Mouse (Mus musculus): ENCODE data around the gene Smc5.

Smc5 gene

DNA sequence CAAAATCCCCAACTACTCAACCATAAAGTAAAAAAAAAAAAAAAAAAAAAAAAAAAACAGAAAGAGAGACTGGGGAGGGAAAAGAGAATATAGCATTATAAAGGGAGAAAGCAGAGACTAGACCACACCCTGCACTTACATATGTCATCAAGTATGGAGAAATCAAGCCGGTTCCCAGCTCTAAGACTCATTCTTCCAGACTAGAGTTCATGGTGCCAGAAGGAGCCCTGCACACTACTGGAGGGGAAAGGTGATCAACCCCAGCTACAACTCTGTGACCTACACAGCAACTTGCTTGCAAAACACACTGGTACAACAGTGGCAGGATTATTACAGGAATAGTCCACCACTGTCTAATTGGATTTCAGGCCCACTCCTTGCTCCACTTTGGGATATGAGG is 84.0 kb downstream of the Smc5 start:
- no peak for DNase-seq (ENCODE audit: extremely low spot score)

DNA sequence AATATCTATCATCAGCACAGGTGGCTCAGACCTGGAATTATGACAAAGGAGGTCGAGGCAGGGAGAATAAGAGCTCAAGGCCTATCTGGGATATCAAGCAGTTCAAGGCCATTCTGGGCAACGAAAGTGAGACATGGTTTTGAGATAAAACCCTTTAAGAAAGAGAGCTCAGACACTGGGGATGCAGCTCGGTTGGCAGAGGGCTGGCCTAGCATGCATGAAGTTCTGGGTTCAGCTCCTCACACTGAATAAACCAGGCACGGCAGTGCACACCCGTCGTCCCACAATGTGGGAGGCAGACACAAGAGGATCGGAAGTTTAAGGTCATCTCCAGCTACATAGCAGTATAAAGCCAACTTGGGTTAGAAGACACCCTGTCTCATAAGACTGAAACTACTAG is 84.7 kb downstream of the Smc5 start:
- DNase-seq (ENCODE audit: extremely low spot score) = no peak

DNA sequence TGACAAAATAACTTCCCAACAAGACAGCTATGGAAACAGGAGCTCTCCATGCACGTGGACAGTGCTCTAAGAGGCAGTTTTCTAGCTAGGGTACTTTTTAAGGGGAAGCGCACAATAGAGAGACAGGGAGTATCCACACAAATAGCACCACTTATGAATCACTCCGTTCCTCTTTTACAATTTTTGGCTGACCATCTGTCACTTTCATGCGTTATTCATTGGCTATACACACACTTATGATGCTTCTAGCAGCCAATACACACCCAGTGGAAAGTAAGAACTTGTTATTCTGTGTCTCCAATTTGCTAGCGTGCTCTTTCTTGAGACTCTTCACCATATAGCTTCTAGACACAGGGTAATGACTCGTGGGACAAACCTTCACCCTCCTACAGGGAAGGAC is 86.0 kb downstream of the Smc5 start:
- DNase-seq (ENCODE audit: extremely low spot score) = no peak

DNA sequence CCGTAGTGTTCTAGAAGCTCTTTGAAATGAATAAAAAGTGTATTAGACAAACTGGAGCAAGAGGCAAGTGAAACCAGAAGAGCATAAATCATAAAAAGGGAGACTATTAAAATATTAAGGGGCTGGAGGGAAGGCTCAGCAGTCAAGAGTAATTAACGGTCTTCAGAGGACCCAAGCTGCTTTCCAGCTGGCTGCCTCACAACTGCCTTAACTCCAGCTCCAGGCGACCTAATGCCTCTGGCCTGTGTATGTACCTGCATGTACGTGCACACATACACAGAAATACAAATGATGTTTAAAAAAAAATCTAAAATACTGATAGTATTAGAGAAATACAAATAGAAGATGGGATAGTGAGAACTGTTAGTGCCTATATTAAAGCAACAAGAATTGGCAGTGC is 89.6 kb downstream of the Smc5 start:
- DNase-seq (ENCODE audit: extremely low spot score) = no peak

DNA sequence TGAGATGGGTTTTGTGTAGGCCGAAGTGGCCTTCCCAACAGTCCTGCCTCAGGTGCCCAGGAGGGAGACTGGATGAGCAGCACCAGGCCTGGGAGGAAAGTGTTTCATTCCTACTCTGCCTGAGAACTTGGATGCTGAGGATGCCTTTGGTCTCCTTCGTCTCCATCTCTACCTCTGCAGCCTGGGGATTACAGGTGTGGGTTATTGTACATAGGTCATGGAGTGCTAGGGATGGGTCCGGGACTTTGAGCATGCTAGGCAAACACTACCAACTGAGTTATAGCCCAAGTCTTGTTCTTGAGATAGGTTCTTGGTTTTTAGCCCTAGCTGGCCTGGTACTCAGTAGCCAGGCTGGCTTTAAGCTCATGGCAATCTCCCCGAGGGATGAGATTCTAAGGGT is 90.2 kb downstream of the Smc5 start:
- DNase-seq (ENCODE audit: extremely low spot score) = no peak

DNA sequence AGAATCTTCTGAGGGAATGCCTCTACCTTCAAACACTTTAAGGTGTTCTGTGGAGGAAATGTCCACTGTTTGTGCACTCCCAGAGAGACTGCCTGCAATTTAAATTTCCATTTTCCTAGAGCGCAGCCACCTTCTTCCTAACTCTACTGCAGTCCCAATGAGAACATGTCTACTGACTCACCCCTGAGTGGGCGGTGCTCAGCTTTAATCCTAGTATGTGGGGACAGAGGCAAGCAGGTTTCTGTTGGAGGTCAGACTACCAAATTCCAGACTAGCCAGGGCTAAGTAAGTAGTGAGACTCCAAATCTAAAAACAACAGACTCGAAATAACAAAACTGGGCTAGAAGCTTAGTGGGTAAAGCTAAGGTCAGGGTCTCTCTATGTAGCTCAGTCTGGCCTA is 95.2 kb downstream of the Smc5 start:
- DNase-seq (ENCODE audit: extremely low spot score) = no peak

DNA sequence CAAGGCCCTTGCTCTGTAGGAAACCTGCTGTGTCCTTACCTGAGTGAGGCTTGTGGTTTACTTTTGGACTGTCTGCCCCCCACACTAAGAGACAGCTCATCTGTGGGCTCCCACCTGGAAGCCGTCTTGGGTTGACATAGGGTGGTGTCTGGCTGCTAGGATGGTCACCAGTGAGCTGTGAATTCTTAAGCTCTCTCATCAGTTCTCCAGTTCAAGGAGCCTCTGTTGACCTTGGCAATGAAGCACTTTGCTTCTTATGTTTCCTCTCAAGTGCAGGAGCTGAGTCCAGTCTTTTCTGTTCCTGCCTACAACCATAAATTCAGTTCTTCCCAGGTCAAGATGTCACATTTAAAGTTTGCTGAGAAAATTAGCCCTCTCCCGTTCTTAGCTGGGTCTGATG is 98.2 kb downstream of the Smc5 start:
- no peak for DNase-seq (ENCODE audit: extremely low spot score)

DNA sequence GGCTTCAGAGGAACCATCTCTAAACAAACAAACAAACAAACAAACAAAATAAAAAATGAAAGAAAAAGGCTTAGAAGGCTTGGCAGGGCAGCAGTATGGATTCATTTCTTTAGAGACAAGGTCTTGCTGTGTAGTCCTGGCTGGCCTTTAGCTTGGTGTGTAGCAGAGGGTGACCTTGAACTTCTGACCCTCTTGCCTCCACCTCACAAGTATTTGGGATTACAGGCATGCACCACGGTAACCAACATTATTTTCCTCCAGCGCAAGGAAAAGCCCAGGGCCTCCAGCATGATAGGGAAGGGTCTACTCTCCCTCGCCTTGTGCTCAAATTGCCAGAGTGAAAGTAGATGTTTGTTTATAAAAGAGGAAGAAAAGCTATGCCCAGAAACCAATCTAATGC is 98.6 kb downstream of the Smc5 start:
- no peak for DNase-seq (ENCODE audit: extremely low spot score)

DNA sequence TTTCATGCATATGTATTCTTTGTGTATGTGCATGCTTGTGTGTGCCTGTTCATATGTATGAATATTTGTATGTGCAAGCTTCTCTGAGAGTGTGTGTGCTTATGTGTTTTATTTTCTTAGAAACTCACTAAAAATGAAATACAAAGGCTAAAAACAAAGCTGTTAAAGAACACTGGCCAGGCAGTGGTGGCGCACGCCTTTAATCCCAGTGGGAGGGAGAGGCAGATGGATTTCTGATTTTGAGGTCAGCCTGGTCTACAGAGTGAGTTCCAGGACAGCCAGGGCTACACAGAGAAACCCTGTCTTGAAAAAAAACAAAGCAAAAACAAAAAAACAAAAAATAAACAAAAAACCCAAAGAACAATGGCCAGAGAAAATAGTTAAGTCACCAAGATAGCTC is 102.6 kb downstream of the Smc5 start:
- DNase-seq (ENCODE audit: extremely low spot score) = no peak

DNA sequence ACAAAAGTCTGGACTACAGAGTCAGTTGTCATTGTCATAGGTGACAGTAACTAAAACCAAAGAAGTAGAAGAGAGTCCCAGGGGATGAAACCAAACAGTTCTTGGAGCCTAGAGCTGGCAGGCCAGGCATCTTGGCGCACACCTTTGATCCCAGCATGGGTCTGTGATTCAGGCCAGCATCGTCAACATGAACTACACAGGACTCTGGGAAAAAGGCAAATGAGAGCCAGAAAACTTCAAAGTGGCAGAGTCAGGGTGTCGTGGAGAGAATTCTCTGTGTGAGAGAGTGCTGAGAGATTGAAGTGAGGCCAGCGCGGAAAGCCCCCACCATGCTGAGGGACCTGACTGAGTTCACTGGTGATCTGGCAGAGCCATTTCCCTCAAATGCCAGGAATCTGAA is 103.2 kb downstream of the Smc5 start:
- DNase-seq (ENCODE audit: extremely low spot score) = no peak

DNA sequence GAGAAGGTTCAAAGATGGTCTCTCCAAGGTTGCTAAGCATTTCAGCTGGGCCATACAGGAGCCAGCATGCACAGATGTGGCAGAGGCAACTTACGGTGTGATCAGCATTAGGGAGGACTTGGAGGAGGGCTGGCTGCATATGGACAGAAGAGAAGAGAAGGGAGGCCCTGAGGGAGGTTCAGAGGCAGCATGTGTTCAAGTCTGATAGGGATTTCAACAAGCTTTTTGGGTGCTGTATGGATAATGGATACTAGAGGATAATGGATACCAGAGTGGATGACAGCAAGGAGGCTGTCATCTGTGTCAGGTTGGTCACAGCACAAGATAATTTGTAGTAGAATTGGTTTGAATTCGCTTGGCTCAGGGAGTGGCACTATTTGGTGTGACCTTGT is 104.0 kb downstream of the Smc5 start:
- DNase-seq (ENCODE audit: extremely low spot score) = no peak

DNA sequence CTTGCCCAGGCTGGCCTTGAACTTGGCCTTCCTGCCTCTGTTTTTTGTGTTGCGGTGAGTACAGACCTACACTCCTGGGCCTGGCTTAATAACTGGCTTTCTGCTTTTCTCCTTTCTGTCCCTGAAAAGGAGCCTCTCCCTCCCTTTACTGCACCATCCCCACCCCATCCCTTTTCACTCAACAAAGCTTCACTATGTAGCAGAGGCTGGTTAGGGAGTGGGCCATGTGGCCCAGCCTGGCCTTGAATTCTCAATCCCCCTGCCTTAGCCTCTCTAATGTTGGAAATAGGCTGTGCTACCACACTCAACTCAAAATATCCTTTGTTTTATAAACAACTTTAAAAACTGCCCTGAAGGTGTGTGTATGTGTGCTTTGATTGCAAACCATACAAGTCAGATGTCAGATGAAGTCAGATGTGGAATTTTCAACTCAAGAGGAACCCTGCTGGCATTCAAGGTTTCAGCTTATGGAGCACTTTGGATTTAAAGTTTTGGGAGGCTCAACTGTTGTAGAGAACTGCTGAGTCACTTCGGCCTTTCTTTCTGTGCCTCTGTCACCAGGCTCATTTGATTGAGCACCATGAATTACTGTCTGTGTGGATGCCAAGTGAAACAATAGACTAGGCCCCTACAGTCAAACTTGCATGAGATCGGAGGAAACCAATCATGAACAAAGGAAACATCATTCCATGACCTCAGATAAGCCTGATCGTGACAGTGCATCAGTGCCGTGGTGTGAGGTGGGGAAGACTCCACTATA is 104.6 kb downstream of the Smc5 start:
- no peak for DNase-seq (ENCODE audit: extremely low spot score)

DNA sequence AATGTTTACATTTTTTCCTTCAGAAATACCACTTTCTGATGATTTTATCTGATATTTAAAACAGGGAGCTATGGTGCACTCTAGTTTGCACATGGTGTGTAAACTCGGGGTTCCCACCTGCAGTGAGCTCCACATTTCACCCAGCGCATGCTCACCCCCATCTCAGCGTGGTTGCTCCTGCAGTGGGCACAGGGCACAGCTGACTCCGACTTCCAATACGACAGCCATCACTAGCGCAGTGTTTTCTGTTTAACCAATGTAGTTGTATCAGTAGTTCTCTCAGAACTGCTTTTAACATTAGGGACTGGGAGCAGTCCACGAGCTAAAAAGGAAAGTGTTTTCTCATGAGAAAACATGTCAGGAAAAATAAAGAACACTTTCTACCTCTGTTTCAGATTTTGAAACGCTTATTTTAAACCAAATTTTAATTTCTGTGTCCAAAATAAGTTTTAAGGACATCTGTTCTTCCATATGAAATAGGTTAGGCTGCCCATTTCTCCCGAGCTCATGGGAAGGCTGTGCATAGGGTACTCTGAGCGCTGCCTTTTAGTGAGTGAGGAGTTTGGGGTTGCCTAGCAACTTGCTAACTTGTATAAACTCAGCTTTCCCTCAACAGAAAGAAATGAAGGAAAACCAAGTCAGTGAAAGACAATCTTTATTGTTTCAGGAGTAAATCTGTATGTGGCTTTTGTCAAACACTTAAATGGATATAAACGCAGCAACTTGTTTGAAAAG is 107.0 kb downstream of the Smc5 start:
- no peak for DNase-seq (ENCODE audit: extremely low spot score)

DNA sequence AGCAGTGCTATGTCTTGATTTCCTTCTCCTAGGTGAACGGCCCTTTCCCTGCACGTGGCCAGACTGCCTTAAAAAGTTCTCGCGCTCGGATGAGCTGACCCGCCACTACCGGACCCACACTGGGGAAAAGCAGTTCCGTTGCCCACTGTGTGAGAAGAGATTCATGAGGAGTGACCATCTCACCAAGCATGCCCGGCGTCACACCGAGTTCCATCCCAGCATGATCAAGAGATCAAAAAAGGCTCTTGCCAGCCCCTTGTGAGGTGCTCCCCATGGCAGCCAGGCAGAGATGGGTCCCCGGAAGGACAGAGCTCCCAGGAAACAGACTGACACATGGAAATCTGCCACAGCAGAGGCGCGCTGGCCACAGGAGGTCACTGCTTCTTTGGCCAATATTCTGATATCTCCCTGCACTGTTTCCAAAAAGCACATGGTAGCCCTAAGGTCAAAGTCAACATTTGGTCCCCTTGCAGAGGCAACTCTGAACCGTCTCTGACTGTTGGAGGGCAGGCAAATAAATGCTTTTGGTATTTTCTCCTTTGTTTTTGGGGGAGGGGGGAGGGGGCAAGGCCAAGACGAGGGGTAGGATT is 109.0 kb downstream of the Smc5 start:
- DNase-seq (ENCODE audit: extremely low spot score) = no peak

DNA sequence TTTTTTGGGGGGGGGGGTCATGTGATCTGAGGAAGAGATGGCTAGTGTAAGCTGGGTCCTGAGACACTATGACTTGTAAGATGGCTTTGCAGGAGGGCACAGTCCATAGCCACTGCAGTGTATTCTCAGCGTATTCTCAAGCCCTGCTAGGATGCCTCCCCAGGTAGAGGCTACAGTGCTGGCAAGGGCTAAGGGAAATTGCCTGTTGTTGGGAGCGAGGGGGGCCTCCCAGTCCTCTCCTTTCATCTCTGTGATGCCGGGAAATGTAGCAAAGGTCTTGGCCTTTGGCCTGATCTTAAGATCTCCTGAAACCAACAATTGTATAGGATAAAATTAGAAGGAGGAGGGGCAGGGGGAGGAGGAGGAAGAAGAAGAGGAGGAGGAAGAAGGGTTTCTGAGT is 110.3 kb downstream of the Smc5 start:
- DNase-seq (ENCODE audit: extremely low spot score) = no peak

DNA sequence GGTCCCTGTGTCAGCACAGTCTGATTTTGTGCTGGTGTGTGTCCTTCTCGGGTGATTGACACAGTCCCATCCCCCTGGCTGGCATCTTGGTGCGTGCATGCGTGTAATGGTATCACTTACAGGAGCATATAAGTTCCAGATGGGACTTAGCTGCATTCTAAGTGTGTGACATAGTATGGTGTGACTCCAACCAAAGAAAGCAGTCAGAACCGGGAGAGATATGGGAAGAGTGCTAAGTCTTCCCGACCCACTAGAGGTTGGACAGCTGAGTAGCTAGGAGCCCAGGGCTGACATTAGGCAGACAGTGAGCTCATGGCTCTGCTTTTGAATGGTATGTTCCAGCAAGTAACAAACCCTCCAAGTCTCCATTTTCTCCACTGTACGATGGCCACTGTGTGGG is 110.8 kb downstream of the Smc5 start:
- DNase-seq (ENCODE audit: extremely low spot score) = no peak

DNA sequence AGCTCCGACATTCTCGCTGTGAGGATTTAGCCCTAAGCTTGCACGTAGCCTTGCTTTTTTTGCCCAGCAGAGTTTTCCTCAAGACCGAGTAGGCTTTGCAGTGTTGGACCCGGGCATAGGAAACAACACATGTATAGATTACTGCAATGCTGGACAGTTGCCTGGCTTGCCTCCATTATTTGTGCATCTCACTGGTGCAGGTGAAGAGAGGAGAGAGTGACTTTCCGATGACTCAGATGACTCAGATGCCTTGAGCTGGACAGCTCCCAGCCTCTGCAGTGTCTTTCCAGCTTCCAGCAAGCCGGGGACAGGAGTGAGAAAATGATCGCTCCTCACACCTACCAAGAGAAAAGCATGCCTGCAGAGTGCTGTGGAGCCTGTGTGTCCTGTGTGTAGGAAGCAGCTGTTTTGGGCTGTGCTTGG is 111.3 kb downstream of the Smc5 start:
- no peak for DNase-seq (ENCODE audit: extremely low spot score)

DNA sequence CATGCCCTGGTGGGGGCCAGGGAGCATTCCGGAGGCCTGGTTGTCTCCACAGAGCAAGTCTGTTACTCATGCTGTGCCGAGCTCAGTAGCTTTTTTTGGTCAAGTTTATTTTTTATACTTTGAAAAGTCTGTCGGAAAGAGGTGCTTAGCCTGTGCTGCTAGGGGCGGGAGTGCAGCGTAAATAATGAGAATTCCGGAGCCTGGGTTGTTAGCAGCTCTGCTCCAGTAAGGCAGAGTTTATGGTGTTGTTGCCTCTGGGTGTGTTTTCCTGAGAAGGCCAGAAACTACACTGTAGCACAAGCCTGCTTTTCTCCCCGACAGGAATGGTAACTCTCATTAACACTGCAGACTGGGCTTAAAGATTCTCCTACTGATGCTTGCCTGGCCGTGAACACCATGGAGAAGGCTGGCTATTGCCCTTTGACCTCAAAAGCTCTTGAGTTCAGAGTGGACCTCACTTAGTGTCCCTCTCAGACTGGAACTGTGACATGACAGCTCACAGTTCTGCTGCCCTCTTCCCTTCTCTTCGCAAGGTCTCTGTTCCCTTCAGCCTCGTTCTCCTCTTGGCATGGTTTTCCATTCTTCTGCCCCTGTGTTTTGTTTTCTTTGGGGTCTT is 113.8 kb downstream of the Smc5 start:
- no peak for DNase-seq (ENCODE audit: extremely low spot score)
